Mouse (Mus musculus) cortical plate, adult 2 months (tissue): ENCODE results near the gene Lrrc56. TPM values are rescaled to one million over a fixed set of nuclear protein-coding genes. Genes with fewer than 3 reads are reported as not detected.

Source experiments
- H3K27ac ChIP-seq: fragments of 200-500 bp; 2 replicates; pipeline ENCODE4 v1.5.1; 2012; ENCODE audit warnings: low read length, control low read depth, inconsistent platforms; ENCODE audit not compliant: insufficient read depth
- H3K4me1 ChIP-seq: fragments of 200-500 bp; 2 replicates; pipeline ENCODE4 v1.6.1; 2011; ENCODE audit warnings: low read length; ENCODE audit not compliant: control insufficient read depth, insufficient read depth
- H3K4me3 ChIP-seq: fragments of 200-500 bp; 2 replicates; pipeline ENCODE4 v1.5.1; 2011; ENCODE audit warnings: mild to moderate bottlenecking, low read length, control low read depth; ENCODE audit not compliant: insufficient read depth
- CTCF ChIP-seq: fragments of 200-500 bp; IDR thresholded peaks from 2 replicates; pipeline ENCODE4 v1.5.1; 2011; ENCODE audit warnings: mild to moderate bottlenecking, control low read depth, low read length; ENCODE audit not compliant: insufficient read depth; ENCODE audit errors: extremely low read depth
- POLR2A ChIP-seq: fragments of 200-500 bp; IDR thresholded peaks from 2 replicates; pipeline ENCODE4 v1.6.1; 2011; ENCODE audit warnings: mild to moderate bottlenecking, low read length, control low read depth; ENCODE audit not compliant: insufficient read depth; ENCODE audit errors: extremely low read depth
- polyA plus RNA-seq: library from polyadenylated mRNA; depleted of rRNA; stranded (reverse); fragments of >200 nt; gene quantifications from 2 replicates; pipeline ENCODE4 v1.2.3, GENCODE M21; 2012

Gene Lrrc56
- polyA plus RNA-seq, 1 experiment, result 5.8 TPM

DNA sequence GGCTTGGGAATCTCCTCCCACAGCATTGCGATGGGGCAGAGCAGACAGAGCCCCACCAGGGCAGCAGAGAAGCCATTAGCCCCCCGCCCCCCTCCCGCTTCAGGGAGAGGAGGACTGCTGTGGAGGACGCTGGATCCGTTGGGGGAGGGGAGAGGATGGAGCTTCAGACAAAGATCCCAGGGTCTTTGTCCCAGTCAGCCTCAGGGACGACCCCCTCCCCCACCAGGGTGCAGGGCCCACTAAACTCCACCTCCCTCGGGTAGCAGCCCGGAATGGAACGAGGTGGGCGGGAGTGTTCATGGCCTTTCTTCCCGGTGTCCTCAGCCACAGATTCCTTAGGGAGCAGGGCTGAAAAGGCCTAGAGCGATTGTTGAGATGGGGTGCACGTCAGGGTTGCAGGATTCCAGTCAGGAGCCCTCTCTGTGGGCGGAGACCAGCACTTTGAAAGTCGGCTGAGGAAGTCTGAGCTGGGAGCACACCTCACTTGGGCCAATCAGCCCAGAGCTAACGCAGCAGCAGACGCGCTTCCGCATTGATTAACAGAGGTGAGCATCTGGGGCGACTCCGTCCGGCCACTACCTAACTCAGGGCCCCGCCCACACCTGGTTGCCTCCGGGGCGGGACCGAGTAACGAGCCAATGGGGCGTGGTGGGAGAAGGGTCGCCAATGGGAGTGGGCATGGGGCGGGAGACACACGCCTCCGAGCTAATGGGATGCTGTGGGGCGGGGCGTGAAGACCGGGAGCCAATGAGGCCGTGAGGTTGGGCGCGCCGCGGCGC is 21.3 kb downstream of the Lrrc56 start, which contains the start of gene Rassf7:
Gene Rassf7 (plus strand): TSS at position 760 of the 779 bp plus-strand sequence.
- peak within 1 kb of the TSS; percentile 46 for H3K4me3 ChIP-seq
- TF ChIP-seq CTCF, result no peak
- TF ChIP-seq POLR2A, result no peak
- no peaks in the 10 kb centered on the region; the same call in 1 of the 2 replicates for H3K4me1 ChIP-seq
- H3K27ac ChIP-seq, result no peak within 1 kb of the TSS

DNA sequence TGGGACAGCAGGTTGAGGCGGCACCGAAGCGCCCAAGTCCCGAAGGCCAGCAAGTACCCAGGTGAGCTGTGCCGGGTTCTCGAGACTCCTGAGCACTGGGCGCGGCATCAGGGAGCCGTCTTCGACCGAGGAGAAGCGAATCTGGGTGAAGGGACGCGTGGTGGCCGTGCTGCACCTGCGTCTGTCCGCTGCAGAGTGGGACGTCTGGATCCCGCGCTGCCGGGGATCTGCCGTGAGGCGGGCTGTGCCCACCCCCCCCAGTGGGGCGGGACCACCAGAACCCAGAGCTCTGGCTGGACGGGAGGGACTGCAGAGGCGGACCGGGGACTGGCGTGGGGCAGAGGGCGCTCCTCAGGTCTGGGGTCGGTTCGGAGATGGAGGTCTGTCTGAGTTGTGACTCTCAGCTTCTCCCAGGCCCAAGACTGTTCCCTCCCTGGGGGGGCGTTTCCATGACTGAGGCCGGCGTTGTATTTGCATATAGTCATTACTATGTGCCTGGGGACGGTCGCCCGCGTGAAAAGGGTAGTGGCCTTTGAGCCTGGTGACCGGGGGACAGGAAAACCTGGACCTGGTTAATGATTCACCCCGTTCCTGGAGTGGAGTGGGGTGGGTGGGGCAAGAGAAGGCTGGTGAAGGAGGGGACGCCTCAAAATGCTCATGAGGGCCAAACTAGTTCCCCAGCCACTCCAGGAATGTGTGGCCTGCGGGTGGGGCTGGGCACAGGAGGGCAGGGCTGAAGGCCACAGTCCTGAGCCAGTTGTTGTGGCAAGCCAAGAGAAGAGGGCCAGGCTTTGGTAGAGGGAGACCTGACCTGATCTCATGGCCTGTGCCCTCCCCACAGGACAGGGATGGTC is 22.1 kb downstream of the Lrrc56 start:
- Histone ChIP-seq H3K4me1 (no peaks in the 10 kb centered on the region; the same call in 1 of the 2 replicates), H3K27ac (no peak overlapping the region), H3K4me3 (peak overlapping the region; percentile 46)
- no peak for TF ChIP-seq CTCF
- no peak for TF ChIP-seq POLR2A

DNA sequence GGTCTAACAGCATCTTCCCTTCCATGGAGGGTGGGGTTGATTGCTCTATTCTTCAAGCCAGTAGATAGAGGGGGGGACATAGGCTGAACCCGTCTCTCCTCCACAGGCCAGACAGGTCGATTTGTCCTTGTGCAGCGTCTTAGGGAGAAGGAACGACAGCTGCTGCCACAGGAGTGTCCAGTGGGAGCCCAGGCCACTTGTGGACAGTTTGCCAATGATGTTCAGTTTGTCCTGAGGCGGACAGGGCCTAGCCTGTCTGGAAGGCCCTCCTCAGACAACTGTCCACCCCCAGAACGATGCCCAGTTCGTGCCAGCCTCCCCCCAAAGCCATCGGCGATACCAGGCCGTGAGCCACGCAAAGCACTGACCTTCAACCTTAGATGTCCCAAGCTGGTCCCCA is 22.9 kb downstream of the Lrrc56 start:
- no peak overlapping the region for H3K27ac ChIP-seq
- H3K4me1 ChIP-seq, result no peaks in the 10 kb centered on the region; the same call in 1 of the 2 replicates
- TF ChIP-seq CTCF (no peak), POLR2A (no peak)
- H3K4me3 ChIP-seq, result no peak overlapping the region

DNA sequence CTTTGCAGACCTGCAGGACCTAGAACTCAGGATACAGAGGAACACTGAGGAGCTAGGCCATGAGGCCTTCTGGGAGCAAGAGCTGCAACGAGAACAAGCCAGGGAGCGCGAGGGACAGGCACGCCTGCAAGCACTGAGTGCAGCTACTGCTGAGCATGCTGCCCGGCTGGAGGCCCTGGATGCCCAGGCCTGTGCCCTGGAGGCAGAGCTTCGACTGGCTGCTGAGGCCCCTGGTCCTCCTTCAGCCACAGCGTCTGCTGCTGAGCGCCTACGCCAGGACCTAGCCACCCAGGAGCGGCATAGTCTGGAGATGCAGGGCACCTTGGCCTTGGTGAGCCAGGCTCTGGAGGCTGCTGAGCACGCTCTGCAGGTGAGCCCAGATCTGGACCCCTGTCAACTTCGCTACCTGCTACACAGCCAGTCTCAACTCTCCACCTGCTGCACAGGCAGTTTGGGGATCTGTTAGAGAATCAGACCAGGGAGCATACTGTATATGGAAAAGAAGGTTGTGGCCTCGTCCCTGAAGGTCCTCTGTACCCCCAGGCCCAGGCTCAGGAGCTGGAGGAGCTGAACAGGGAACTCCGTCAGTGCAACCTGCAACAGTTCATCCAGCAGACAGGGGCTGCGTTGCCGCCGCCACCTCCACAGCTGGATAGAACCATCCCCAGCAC is 23.5 kb downstream of the Lrrc56 start:
- TF ChIP-seq CTCF, result no peak
- Histone ChIP-seq H3K4me3 (no peak overlapping the region), H3K27ac (no peak overlapping the region), H3K4me1 (no peaks in the 10 kb centered on the region; the same call in 1 of the 2 replicates)

DNA sequence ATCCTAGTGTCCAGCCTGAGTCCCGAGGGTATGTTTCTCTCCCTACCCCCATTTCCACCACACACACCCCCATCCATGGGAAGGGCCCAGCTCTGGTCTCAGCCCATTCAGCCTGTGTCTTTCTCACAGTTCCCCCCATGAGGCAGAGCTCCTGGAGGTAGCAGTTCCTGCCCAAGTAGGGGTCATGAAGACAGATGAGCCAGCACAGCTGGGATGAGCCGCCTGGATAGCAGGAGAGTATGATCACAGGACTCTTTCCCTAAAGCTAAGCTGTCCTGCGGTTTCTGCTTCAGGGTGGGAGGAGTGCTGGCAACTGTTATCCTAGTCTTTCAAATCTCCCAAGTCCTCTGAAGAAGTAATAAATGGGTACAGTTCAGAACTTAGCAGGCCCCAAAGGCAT is 24.2 kb downstream of the Lrrc56 start:
- Histone ChIP-seq H3K27ac (no peak overlapping the region), H3K4me3 (no peak overlapping the region), H3K4me1 (no peaks in the 10 kb centered on the region; the same call in 1 of the 2 replicates)
- TF ChIP-seq POLR2A, result no peak
- TF ChIP-seq CTCF, result no peak

DNA sequence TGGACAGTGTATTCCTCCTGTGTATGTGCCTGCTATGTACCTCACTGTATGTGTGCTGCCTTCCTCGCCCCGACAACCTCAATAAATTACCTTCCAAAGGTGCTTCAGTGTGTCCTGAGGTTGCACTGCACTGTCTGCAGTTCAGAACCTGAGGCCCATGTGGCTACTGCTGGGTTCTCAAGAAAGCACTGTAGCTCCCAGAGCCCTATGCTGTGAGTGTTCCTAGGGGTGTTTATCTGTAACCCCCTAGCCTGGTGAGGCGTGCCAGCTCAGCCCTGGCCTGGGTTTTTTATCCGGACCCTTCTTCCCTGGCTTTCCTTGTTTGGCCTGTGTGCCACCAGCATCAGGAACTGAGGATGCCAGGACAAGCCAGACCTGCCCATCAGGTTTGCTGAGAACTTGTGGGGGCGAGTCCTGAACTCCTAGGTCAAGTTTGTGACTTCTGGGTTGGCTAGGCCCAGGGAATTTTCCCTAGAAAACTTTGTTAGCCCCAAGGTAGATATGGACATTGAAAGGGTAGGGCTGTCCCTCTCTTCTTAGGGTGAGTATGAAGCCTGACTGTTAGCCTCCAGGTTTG is 24.7 kb downstream of the Lrrc56 start:
- no peaks in the 10 kb centered on the region; the same call in 1 of the 2 replicates for H3K4me1 ChIP-seq
- no peak overlapping the region for H3K4me3 ChIP-seq
- H3K27ac ChIP-seq, result no peak overlapping the region
- TF ChIP-seq CTCF, result no peak
- no peak for TF ChIP-seq POLR2A

DNA sequence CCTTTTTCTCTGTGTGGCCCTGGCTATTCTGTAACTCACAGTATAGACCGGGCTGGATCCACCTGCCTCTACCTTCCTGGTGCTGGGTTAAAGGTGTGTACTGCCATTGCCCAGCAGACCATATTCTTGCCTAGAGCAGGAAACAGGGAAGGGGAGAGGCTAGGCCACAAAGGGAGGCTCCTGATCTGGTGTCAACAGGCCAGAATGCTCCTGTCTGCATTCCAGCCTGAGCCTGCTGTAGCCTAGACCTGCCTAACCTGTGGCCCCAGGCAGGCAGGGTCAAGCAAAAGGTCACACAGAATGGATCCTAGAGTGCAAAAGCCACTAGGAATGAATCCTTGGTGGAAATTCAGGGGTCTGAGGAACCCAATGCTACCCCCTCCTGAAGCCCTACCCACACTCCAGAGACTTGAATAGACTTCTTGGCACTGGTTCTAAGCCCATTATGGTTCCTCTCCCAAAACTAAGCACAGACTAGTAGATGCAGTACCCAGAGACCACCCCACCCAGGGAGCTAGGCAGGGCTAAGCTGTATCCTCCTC is 25.7 kb downstream of the Lrrc56 start:
- H3K27ac ChIP-seq, result no peak overlapping the region
- TF ChIP-seq POLR2A (no peak), CTCF (no peak)
- no peak overlapping the region for H3K4me3 ChIP-seq
- no peaks in the 10 kb centered on the region; the same call in 1 of the 2 replicates for H3K4me1 ChIP-seq

DNA sequence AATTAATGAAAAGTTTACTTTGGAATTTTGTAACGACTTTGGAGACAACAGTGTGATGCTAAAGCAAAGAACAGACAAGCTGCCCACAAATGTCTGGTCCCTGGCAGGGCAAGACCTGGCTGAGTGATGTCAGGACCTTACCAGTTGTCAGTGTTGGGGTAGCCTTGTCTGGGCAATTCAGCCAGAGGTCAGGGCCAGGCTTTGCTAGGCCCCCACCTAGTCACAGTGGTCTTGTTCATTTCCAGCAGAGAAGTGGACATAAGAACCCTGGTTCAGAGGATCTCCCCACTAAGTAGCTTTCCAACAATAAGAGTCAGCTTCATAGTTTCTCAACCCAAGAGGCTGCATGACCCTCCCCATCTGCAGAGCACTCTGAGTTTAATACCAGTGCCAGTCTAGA is 26.4 kb downstream of the Lrrc56 start:
- H3K4me1 ChIP-seq, result no peaks in the 10 kb centered on the region
- no peak overlapping the region for H3K4me3 ChIP-seq
- TF ChIP-seq POLR2A (no peak), CTCF (no peak)
- H3K27ac ChIP-seq, result no peak overlapping the region

DNA sequence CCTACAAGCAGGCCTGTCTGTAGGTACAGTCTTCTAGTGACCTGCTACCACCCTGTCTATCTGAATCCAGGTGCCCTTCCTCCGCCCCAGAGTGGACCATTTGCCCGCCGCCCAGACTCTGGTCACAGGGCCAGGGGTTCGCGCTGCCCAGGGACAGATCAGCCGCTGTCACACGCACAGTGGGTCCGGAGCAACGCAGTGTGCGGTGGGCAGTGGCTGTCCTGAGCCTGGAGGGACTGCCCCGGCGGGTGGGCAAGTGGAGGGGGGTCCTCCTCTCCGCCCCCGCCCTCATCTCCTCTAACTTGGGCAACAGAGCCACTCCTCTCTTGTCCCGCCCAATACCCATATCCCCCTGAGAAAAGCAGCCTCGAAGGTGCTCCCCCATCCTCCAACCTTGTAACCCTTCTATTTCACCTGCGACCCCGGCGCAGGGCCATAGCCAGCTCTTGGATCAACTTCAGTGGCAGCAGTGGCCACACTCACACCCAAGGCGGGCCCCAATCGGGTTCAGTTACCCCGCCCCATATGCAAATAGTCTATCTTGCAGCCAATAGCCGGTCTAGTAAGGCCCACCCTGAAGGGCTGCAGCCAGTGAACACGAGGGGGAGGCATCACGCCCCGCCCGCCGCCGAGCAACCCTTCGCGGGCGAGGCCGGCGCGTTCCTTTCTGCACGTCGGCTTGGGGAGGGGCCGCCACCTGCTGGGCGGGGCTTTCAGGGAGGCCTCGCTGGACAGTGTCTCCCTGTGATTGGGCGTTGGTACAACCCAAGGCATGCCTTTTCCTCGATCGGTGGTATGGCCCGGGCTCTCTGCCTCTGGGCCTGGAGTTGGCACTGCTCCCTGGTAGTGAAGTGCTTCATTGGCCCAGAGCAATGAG is 27.5 kb downstream of the Lrrc56 start:
- Histone ChIP-seq H3K4me3 (peak overlapping the region; percentile 32), H3K27ac (no peak overlapping the region), H3K4me1 (no peaks in the 10 kb centered on the region)
- TF ChIP-seq CTCF (no peak), POLR2A (no peak)
